Mouse (Mus musculus): ENCODE measurements around the gene Stoml2.
"Not testable (repeated sequence)": the region's sequence is repeated elsewhere in the genome, so short reads cannot be mapped to it uniquely, and the experiment has no call there.

Stoml2 gene

GRCm38 (mm10) chr4:43000141-43000986, 31.1 kb downstream of the Stoml2 start, which contains the start of gene Vcp:
TSS of gene Vcp (minus strand) at chr4:43000507.
- DNase-seq = peak; percentile 99

- DNase-seq = peak; percentile 72
Observed at GRCm38 (mm10) chr4:42999451-43000140, 31.9 kb downstream of the Stoml2 start.

- no peak for DNase-seq
Observed at GRCm38 (mm10) chr4:42998022-42998421, 33.5 kb downstream of the Stoml2 start.

- no peak for DNase-seq
Observed at GRCm38 (mm10) chr4:42988296-42988695, 43.2 kb downstream of the Stoml2 start.

- not testable (repeated sequence) for DNase-seq
Observed at GRCm38 (mm10) chr4:42980467-42980866, 51.0 kb downstream of the Stoml2 start.

GRCm38 (mm10) chr4:42978062-42978461, 53.4 kb downstream of the Stoml2 start:
- DNase-seq = no peak
